Mouse (Mus musculus) MEL (cell line): ENCODE measurements around the gene Hdgfl2. TPM values are rescaled to one million over a fixed set of nuclear protein-coding genes. Genes with fewer than 3 reads are reported as not detected.

Experiments used
- DNase-seq: peaks from one replicate; pipeline ENCODE4 v3.0.0; 2011; ENCODE audit warnings: low read depth, low spot score
- H3K27ac ChIP-seq: 2 replicates; pipeline ENCODE4 v1.5.1; 2012; ENCODE audit warnings: low read depth, mild to moderate bottlenecking, control low read depth, low read length, moderate library complexity; ENCODE audit not compliant: control insufficient read depth
- H3K27me3 ChIP-seq, 2 experiments: fragments of 150-350 bp in 1 of 2; sonication (generic) in 1 of 2; 2 replicates each; pipeline ENCODE4 v1.6.1; 2012; ENCODE audit warnings: low read length in 2 of 2, mild to moderate bottlenecking in 2 of 2, improper control_type of control experiment in 1 of 2, moderate library complexity in 1 of 2; ENCODE audit not compliant: insufficient read depth in 2 of 2, control insufficient read depth in 1 of 2
- H3K36me3 ChIP-seq, 2 experiments: 2 replicates each; pipeline ENCODE4 v1.6.1; 2012 to 2014; ENCODE audit warnings: low read length in 2 of 2, improper control_type of control experiment in 1 of 2, inconsistent platforms in 1 of 2, mild to moderate bottlenecking in 1 of 2; ENCODE audit not compliant: insufficient read depth in 2 of 2, control insufficient read depth in 1 of 2
- H3K4me1 ChIP-seq, 2 experiments: fragments of 150-350 bp in 1 of 2; sonication (generic) in 1 of 2; 2 replicates each; pipeline ENCODE4 v1.6.1; 2012; ENCODE audit warnings: low read length in 2 of 2, improper control_type of control experiment in 1 of 2, mild to moderate bottlenecking in 1 of 2; ENCODE audit not compliant: insufficient read depth in 2 of 2, control insufficient read depth in 1 of 2
- H3K4me3 ChIP-seq, 2 experiments: fragments of 150-350 bp in 1 of 2; sonication (generic) in 1 of 2; 2 replicates each; pipeline ENCODE4 v1.5.1; 2012; ENCODE audit warnings: low read depth in 2 of 2, low read length in 2 of 2, mild to moderate bottlenecking in 2 of 2, moderate library complexity in 2 of 2, control low read depth in 1 of 2, improper control_type of control experiment in 1 of 2; ENCODE audit not compliant: control insufficient read depth in 1 of 2, insufficient read depth in 1 of 2
- H3K79me2 ChIP-seq: 2 replicates; pipeline ENCODE4 v1.6.1; 2012; ENCODE audit warnings: mild to moderate bottlenecking, low read length, moderate library complexity; ENCODE audit not compliant: control insufficient read depth, poor library complexity, insufficient read depth
- H3K9ac ChIP-seq: 2 replicates; pipeline ENCODE4 v1.6.1; 2012; ENCODE audit warnings: low read depth, mild to moderate bottlenecking, control low read depth, low read length, moderate library complexity; ENCODE audit not compliant: control insufficient read depth, poor library complexity, severe bottlenecking
- H3K9me3 ChIP-seq: fragments of 150-350 bp; sonication (generic); replicated peaks from 2 replicates; pipeline ENCODE4 v1.6.1; 2012; ENCODE audit warnings: mild to moderate bottlenecking, low read length, improper control_type of control experiment, moderate library complexity; ENCODE audit not compliant: insufficient read depth
- BHLHE40 ChIP-seq: IDR thresholded peaks from 2 replicates; pipeline ENCODE4 v1.6.1; 2012; ENCODE audit warnings: low read depth, mild to moderate bottlenecking, inconsistent platforms, low read length, improper control_type of control experiment, borderline replicate concordance
- CHD1 ChIP-seq: IDR thresholded peaks from 2 replicates; pipeline ENCODE4 v1.6.1; 2012; ENCODE audit warnings: low read depth, mild to moderate bottlenecking, inconsistent platforms, low read length, improper control_type of control experiment
- CHD2 ChIP-seq: IDR thresholded peaks from 2 replicates; pipeline ENCODE4 v1.6.1; 2011; ENCODE audit warnings: low read length, improper control_type of control experiment
- ELF1 ChIP-seq: IDR thresholded peaks from 2 replicates; pipeline ENCODE4 v1.6.1; 2014; ENCODE audit warnings: low read depth, mild to moderate bottlenecking, inconsistent platforms, low read length, improper control_type of control experiment, moderate library complexity
- EP300 ChIP-seq, 2 experiments: IDR thresholded peaks; 2 replicates each; pipeline ENCODE4 v1.6.1; 2011; ENCODE audit warnings: improper control_type of control experiment in 2 of 2, low read length in 2 of 2, low read depth in 1 of 2, mild to moderate bottlenecking in 1 of 2
- ETS1 ChIP-seq: IDR thresholded peaks from 2 replicates; pipeline ENCODE4 v1.6.1; 2012; ENCODE audit warnings: low read depth, mild to moderate bottlenecking, inconsistent platforms, low read length, improper control_type of control experiment, moderate library complexity
- JUND ChIP-seq: IDR thresholded peaks from 2 replicates; pipeline ENCODE4 v1.6.1; 2011; ENCODE audit warnings: low read depth, mild to moderate bottlenecking, improper control_type of control experiment, low read length
- MEF2A ChIP-seq: IDR thresholded peaks from 2 replicates; pipeline ENCODE4 v1.6.1; 2014; ENCODE audit warnings: low read depth, mild to moderate bottlenecking, inconsistent platforms, low read length, improper control_type of control experiment; ENCODE audit not compliant: poor library complexity, insufficient replicate concordance, severe bottlenecking; ENCODE audit errors: extremely low read depth
- MXI1 ChIP-seq: IDR thresholded peaks from 2 replicates; pipeline ENCODE4 v1.6.1; 2011; ENCODE audit warnings: mild to moderate bottlenecking, low read depth, low read length, improper control_type of control experiment
- MYB ChIP-seq: IDR thresholded peaks from 2 replicates; pipeline ENCODE4 v1.6.1; 2011; ENCODE audit warnings: mild to moderate bottlenecking, low read depth, low read length, improper control_type of control experiment
- NRF1 ChIP-seq: IDR thresholded peaks from 2 replicates; pipeline ENCODE4 v1.6.1; 2014; ENCODE audit warnings: low read depth, mild to moderate bottlenecking, inconsistent platforms, low read length, improper control_type of control experiment, moderate library complexity; ENCODE audit not compliant: poor library complexity, insufficient read depth, severe bottlenecking
- POLR2A ChIP-seq, 2 experiments: IDR thresholded peaks; 2 replicates each; pipeline ENCODE4 v1.6.1; 2011 to 2012; ENCODE audit warnings: low read length in 2 of 2, mild to moderate bottlenecking in 2 of 2, control low read depth in 1 of 2, improper control_type of control experiment in 1 of 2, low read depth in 1 of 2, moderate library complexity in 1 of 2; ENCODE audit not compliant: control insufficient read depth in 1 of 2, insufficient read depth in 1 of 2, poor library complexity in 1 of 2
- POLR2AphosphoS2 ChIP-seq: IDR thresholded peaks from 2 replicates; pipeline ENCODE4 v1.6.1; 2011; ENCODE audit warnings: low read length, improper control_type of control experiment
- SIN3A ChIP-seq: IDR thresholded peaks from 2 replicates; pipeline ENCODE4 v1.6.1; 2012; ENCODE audit warnings: low read length, improper control_type of control experiment, inconsistent platforms
- SMC3 ChIP-seq: IDR thresholded peaks from 2 replicates; pipeline ENCODE4 v1.6.1; 2011; ENCODE audit warnings: low read depth, low read length, improper control_type of control experiment
- TAL1 ChIP-seq: IDR thresholded peaks from 2 replicates; pipeline ENCODE4 v1.6.1; 2012; ENCODE audit warnings: mild to moderate bottlenecking, inconsistent platforms, low read length, moderate library complexity, mixed read lengths
- TBP ChIP-seq: IDR thresholded peaks from 2 replicates; pipeline ENCODE4 v1.8.0; 2011; ENCODE audit warnings: low read depth, low read length, improper control_type of control experiment
- TCF12 ChIP-seq: IDR thresholded peaks from 2 replicates; pipeline ENCODE4 v1.6.1; 2014; ENCODE audit warnings: low read depth, mild to moderate bottlenecking, inconsistent platforms, low read length, improper control_type of control experiment, moderate library complexity
- UBTF ChIP-seq: IDR thresholded peaks from 2 replicates; pipeline ENCODE4 v1.6.1; 2012; ENCODE audit warnings: low read depth, mild to moderate bottlenecking, inconsistent platforms, low read length, improper control_type of control experiment, moderate library complexity, borderline replicate concordance; ENCODE audit not compliant: insufficient read depth
- USF1 ChIP-seq: IDR thresholded peaks from 2 replicates; pipeline ENCODE4 v1.6.1; 2014; ENCODE audit warnings: low read depth, mild to moderate bottlenecking, inconsistent platforms, low read length, improper control_type of control experiment, moderate library complexity
- ZMIZ1 ChIP-seq: IDR thresholded peaks from 2 replicates; pipeline ENCODE4 v1.6.1; 2012; ENCODE audit warnings: low read depth, mild to moderate bottlenecking, inconsistent platforms, low read length, improper control_type of control experiment, moderate library complexity
- polyA plus RNA-seq, 2 experiments: library from polyadenylated mRNA; stranded (reverse) in 1 of 2; unstranded in 1 of 2; fragments of >175 nt in 1 of 2; fragments of >200 nt in 1 of 2; gene quantifications; 2 replicates each; pipeline versions ENCODE4 v1.2.1 to v1.2.4; 2012; ENCODE audit warnings: low replicate concordance in 2 of 2, low read depth in 1 of 2; ENCODE audit not compliant: insufficient read length in 2 of 2, insufficient read depth in 1 of 2, missing spikeins in 1 of 2
- total RNA-seq: library from RNA; depleted of rRNA; stranded (reverse); fragments of 300-350 nt; gene quantifications from 2 replicates; pipeline ENCODE4 v1.2.3, GENCODE M21; 2012

The Hdgfl2 gene
- total and polyA plus RNA-seq, 3 experiments, result 71.9 to 132 TPM; not detected in 1

DNA sequence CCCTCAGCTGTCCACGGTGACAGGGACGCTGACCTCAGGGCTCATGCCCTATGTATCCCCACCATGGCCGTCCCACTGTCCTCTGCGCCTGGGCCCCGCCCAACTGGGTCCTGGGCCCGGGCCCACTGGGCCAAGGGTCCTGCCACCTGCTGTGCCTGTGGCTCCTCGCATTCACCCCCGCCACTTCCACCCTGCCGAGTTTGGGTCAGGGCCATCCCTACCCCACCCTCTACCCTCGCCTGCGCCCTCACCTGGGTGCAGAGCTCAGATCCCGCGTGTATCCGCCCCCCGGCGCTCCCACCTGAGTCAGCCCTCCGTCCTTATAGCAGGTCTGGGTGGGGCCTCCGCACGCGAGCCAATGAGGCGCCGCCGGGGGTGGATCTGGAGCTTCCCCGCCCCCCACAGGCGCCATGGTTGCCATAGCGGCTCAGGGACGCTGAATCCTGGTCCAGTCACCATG, 37.8 kb downstream of the Hdgfl2 start, which contains the start of gene Plin5:
Gene Plin5 (minus strand): TSS at position 346 of the 460 bp plus-strand sequence.
- no peaks in the 10 kb centered on the region for H3K27me3 ChIP-seq
- DNase-seq, result no peak
- H3K4me1 ChIP-seq, result no peaks in the 10 kb centered on the region
- H3K9me3 ChIP-seq, result no peaks in the 10 kb centered on the region
- H3K36me3 ChIP-seq, result no peaks in the 10 kb centered on the region
- H3K9ac ChIP-seq, result no peak within 1 kb of the TSS
- H3K27ac ChIP-seq, result no peak within 1 kb of the TSS
- H3K4me3 ChIP-seq, result no peak within 1 kb of the TSS
- no peak for TF ChIP-seq ELF1
- TF ChIP-seq TBP, result no peak
- H3K79me2 ChIP-seq, result no peaks in the 10 kb centered on the region

DNA sequence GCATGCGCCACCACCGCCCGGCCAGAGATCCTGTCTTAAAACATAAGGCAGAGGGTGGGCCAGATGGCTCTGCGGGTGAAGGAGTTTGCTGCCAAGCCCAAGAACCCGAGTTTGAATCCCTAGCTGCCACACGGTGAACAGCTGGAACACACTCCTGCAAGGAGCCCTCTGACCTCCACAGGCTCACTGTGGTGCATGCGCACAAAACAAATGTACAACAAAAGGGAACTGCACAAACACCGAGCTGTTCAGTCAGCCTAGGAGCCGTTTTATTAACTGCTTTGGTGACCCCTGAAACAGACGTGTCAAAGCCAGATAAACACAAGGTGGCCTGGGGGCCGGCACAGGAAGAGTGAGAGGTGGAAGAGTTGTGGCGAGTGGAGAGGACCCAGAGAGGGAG, 40.0 kb downstream of the Hdgfl2 start:
- Histone ChIP-seq H3K27me3 (no peaks in the 10 kb centered on the region), H3K27ac (no peak overlapping the region), H3K9ac (no peak overlapping the region), H3K36me3 (no peaks in the 10 kb centered on the region), H3K4me3 (no peak overlapping the region), H3K4me1 (no peaks in the 10 kb centered on the region), H3K9me3 (no peaks in the 10 kb centered on the region), H3K79me2 (no peaks in the 10 kb centered on the region)
- DNase-seq, result no peak
- TF ChIP-seq NRF1 (no peak), SMC3 (no peak), TCF12 (no peak)
- TF ChIP-seq, all 39 proteins: peak for 0

DNA sequence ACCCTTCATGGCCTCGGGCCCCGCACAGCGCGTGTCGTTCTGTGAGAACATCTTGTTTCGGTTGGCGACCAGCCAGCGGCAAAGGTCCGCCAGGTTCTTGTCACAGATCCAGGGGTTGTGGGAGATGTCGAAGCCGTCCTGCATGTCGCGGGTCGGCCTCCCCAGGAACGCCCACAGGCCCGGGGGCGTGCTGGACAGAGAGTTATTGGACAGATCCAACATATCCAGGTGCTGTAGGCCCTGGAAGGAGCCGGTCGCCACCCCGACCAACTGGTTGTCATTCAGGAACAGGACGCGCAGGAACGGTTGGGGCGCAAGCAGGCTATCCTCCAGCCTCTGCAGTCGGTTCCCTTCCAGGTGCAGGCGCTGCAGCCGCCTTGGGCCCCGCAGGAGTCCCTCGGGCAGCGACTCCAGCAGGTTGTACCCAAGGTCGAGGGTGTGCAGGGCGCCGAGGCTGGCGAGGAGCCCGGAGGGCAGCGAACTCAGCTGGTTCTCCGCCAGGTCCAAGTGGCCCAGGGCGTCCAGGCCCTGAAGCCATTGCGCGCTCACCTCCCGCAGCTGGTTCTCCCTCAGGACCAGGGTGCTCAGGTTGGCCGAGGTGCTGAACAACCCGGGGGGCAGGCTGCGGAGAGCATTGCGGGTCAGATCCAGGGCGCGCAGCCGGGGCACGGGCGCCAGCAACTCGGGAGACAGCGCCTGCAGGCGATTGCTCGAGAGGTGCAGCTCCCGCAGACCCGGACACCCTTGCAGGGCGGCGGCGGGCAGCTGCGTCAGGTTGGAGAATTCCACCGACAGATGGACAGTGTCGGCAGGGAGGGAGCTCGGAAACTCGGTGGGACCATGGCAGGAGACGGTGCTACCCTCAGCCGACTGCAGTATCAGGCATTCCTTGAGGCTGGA, 40.8 kb downstream of the Hdgfl2 start:
- TF ChIP-seq MXI1, result no peak
- TF ChIP-seq MYB, result no peak
- TF ChIP-seq EP300 (IDR thresholded peaks at IDR 0.05; ENCODE audit: low read depth in 1 of 2, low read length in 2 of 2), result no peak
- no peak for TF ChIP-seq ETS1
- TF ChIP-seq POLR2AphosphoS2, result no peak
- TF ChIP-seq MEF2A, result no peak
- no peak for TF ChIP-seq UBTF
- TF ChIP-seq SIN3A, result no peak
- no peak for TF ChIP-seq BHLHE40
- TF ChIP-seq POLR2A (IDR thresholded peaks at IDR 0.05; ENCODE audit: control insufficient read depth in 1 of 2, insufficient read depth in 1 of 2, low read depth in 1 of 2, low read length in 2 of 2, poor library complexity in 1 of 2), result no peak
- no peak for TF ChIP-seq ZMIZ1
- TF ChIP-seq USF1, result no peak
- no peak for TF ChIP-seq JUND
- TF ChIP-seq CHD1, result no peak
- TF ChIP-seq ELF1, result no peak
- TF ChIP-seq TCF12, result no peak
- TF ChIP-seq TAL1, result no peak
- TF ChIP-seq CHD2, result no peak
- no peak for TF ChIP-seq NRF1
- TF ChIP-seq, all 39 proteins: peak for 0
- no peaks in the 10 kb centered on the region for H3K79me2 ChIP-seq

More for the DNA sequence above, 40.8 kb downstream of the Hdgfl2 start:
- Histone ChIP-seq H3K27ac (no peak overlapping the region), H3K36me3 (no peaks in the 10 kb centered on the region), H3K27me3 (no peaks in the 10 kb centered on the region), H3K4me1 (no peaks in the 10 kb centered on the region), H3K4me3 (no peak overlapping the region), H3K9ac (no peak overlapping the region), H3K9me3 (no peaks in the 10 kb centered on the region)
- no peak for DNase-seq
